Mouse (Mus musculus) heart, embryonic 16.5 days (tissue): ENCODE data around the gene Gabarapl2. TPM values are rescaled to one million over a fixed set of nuclear protein-coding genes. Genes with fewer than 3 reads are reported as not detected.

Experiments
- ATAC-seq: fragments of 200-750 bp; cut with Nextera tagmentation; replicated peaks from 2 replicates; pipeline ENCODE4 v1.8.0; 2017; ENCODE audit warnings: moderate number of reproducible peaks; ENCODE audit not compliant: insufficient read depth, low FRiP score; ENCODE audit errors: extremely low read depth
- H3K27ac ChIP-seq: fragments of 300-500 bp; sonication (generic); 2 replicates; pipeline ENCODE4 v1.5.1; 2014; ENCODE audit warnings: mild to moderate bottlenecking, low read length, control low read depth, moderate library complexity
- H3K27me3 ChIP-seq: fragments of 300-500 bp; sonication (generic); 2 replicates; pipeline ENCODE4 v1.6.1; 2014; ENCODE audit warnings: low read length, mixed read lengths; ENCODE audit not compliant: control insufficient read depth, insufficient read depth
- H3K36me3 ChIP-seq: fragments of 300-500 bp; sonication (generic); 2 replicates; pipeline ENCODE4 v1.6.1; 2014; ENCODE audit not compliant: control insufficient read depth, insufficient read depth
- H3K4me1 ChIP-seq: fragments of 300-500 bp; sonication (generic); 2 replicates; pipeline ENCODE4 v1.6.1; 2014; ENCODE audit warnings: low read length, mixed read lengths; ENCODE audit not compliant: control insufficient read depth, insufficient read depth
- H3K4me2 ChIP-seq: fragments of 300-500 bp; sonication (generic); 2 replicates; pipeline ENCODE4 v1.6.1; 2014; ENCODE audit warnings: low read depth, mild to moderate bottlenecking, control low read depth, low read length
- H3K4me3 ChIP-seq: fragments of 300-500 bp; sonication (generic); 2 replicates; pipeline ENCODE4 v1.5.1; 2014; ENCODE audit warnings: mild to moderate bottlenecking, control low read depth, low read length
- H3K9ac ChIP-seq: fragments of 300-500 bp; sonication (generic); 2 replicates; pipeline ENCODE4 v1.6.1; 2014; ENCODE audit warnings: low read length, control low read depth
- H3K9me3 ChIP-seq: fragments of 300-500 bp; sonication (generic); replicated peaks from 2 replicates; pipeline ENCODE4 v1.6.1; 2016; ENCODE audit warnings: low read length; ENCODE audit not compliant: control insufficient read depth
- WGBS: fragments of 180-500 bp; shearing (Covaris S2); extraction: QIAGEN DNeasy Blood & Tissue Kit; methylation state at CpG from one replicate; pipeline ENCODE4 v1.1.7; 2014; 5-methylcytosine and 5-hydroxymethylcytosine counted together
- polyA plus RNA-seq: library from polyadenylated mRNA; unstranded; fragments of >200 nt; fragmentation: Nextera tagmentation; extraction: Ambion mirVana; gene quantifications from 2 replicates; pipeline ENCODE4 v1.2.1, GENCODE M21; 2015

The Gabarapl2 gene
- polyA plus RNA-seq, result 198 and 211 TPM in 2 replicates

DNA sequence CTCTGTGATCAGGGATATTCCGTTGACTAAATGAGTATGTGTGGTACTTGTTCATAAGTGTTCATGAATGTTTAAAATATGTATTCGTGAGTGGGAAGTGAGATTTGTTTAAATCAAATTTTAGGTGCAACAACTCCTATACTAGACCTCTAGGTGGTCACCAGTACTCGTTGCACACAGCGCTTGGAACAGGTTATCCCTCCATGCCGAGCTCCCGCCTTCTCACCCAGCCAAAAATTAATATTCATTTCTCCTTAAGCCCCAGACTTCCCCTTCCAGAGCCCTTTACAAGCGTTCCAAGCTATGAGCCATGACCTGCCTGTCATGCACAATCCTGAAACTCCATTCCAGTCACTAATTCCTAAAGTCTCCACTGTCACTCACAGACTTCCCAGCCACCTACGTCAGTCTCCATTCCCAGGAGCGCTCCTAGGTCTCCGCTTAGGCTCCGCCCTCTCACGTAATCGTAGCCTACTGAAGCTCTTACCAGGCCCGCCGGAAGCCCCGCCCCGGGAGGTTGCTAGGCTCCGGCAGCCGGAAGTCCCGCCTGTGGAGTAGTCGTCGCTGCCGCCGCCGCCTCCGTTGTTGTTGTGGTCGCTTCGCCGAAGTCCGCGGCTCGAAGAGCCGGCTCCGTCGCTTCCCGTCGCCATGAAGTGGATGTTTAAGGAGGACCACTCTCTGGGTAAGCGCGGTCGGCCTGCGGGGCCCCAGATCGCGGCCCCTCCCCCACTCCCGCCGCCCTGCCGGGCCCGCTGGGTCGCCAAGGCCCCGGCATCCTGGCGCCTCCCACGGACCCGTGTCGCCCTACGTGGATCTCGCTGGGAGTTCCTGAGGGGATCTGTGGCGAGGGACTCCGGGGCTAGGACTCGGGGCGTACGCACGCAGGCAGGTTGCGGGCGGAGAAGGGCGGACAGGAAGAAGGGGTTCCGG is at the start of gene Gabarapl2:
TSS of gene Gabarapl2 (plus strand) at position 533 of the 930 bp plus-strand sequence.
- H3K36me3 ChIP-seq, result peaks cover 12% of the 10 kb centered on the region
- no peaks in the 10 kb centered on the region for H3K9me3 ChIP-seq
- peak within 1 kb of the TSS; percentile 96 for H3K4me2 ChIP-seq
- peaks cover 14% of the 10 kb centered on the region for H3K4me1 ChIP-seq
- H3K9ac ChIP-seq, result peak within 1 kb of the TSS; percentile 93
- peak within 1 kb of the TSS; percentile 89 for H3K27ac ChIP-seq
- WGBS, result under 1% methylated on average over 63 of the region's 65 CpGs
- peak within 1 kb of the TSS; percentile 99 for H3K4me3 ChIP-seq
- no peaks in the 10 kb centered on the region for H3K27me3 ChIP-seq
- ATAC-seq, result peak; percentile 99

DNA sequence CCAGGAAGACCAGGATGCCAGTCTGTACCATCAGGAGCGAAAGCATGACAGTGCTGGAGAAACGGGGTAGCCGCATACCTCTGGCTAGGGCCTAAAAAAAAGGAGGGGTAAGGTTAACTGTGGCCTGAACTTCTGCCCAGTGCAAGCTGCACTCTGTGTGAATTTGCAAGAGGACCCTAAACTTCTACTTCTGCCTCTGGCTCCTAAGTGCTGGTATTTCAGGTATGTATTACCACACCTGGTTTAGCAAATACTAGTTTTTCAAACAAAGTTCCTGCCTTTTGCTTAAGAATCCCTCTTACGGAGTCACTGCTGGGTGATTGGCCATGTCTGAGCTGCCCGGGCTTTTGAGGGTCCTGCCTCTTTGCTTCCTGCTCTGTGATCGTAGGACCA is 49.6 kb upstream of the Gabarapl2 start:
- H3K4me3 ChIP-seq, result no peak overlapping the region
- peaks cover 8% of the 10 kb centered on the region for H3K4me1 ChIP-seq
- H3K4me2 ChIP-seq, result no peak overlapping the region
- WGBS, result 57% methylated on average over 6 of the region's 6 CpGs
- no peak for ATAC-seq
- peaks cover 36% of the 10 kb centered on the region for H3K27me3 ChIP-seq
- H3K27ac ChIP-seq, result no peak overlapping the region
- no peak overlapping the region for H3K9ac ChIP-seq
- no peaks in the 10 kb centered on the region for H3K36me3 ChIP-seq
- H3K9me3 ChIP-seq, result no peaks in the 10 kb centered on the region

DNA sequence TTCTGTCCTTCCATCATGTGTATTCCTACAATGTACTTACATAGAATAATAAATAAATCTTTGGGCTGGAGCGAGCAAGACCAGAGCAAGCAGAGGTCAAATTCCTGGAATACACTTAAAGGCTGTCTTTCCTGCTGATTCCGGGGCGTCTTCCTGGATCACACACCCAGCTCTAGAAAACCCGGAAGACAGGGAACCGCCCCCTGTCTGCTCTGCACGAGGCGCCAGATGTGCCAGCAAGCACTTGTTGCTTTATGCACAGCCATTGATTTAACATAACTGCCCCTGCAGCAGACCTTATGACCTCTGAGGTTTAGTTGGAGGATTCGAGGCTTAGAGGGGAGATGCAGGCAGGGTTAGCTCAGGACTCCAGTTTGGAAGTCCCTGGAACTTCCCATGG is 48.5 kb upstream of the Gabarapl2 start:
- Histone ChIP-seq H3K4me3 (no peak overlapping the region), H3K36me3 (no peaks in the 10 kb centered on the region), H3K27ac (no peak overlapping the region), H3K4me2 (no peak overlapping the region), H3K4me1 (peaks cover 8% of the 10 kb centered on the region), H3K9me3 (no peaks in the 10 kb centered on the region), H3K27me3 (peaks cover 38% of the 10 kb centered on the region), H3K9ac (no peak overlapping the region)
- WGBS, result 20% methylated on average over 8 of the region's 8 CpGs
- no peak for ATAC-seq

DNA sequence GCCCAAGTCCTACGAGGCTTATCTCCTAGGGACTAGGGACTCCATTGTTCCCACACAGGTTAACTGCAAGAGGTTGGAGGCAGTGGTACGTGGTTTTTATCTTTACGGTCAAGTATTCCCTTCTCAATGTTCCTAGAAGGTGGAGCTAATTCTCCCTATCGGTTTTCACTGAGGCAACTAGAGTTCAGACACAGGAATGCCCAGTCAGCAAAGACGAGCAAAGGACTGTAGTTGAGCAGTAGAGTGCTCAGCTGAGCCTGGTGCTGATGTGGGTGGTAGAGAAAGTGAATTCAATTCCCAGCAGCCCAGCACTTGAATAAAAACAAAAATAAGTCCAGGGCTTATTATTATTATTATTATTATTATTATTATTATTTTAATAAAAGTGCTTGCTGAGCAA is 47.9 kb upstream of the Gabarapl2 start:
- Histone ChIP-seq H3K4me1 (peaks cover 8% of the 10 kb centered on the region), H3K4me2 (no peak overlapping the region), H3K27ac (no peak overlapping the region), H3K36me3 (no peaks in the 10 kb centered on the region), H3K4me3 (no peak overlapping the region), H3K9me3 (no peaks in the 10 kb centered on the region), H3K9ac (no peak overlapping the region), H3K27me3 (peaks cover 38% of the 10 kb centered on the region)
- WGBS, result 39% methylated on average over 5 of the region's 5 CpGs
- no peak for ATAC-seq

DNA sequence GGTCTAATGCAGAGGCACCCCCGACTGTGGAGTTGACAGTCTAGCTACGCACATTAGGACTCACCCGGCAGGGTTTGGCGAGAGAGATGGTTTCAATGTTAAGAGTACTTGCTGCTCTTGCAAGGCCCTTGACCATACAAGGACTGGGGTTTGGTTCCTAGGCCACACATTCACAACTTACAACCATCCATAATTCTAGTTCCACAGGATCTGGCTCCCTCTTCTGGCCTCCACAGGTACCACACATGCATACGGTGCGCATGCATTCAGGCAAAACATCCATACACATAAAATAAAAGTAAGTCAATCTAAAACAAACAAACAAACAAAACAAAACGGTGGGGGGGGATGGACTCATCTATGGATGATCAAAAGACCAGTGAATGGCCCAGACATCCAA is 45.5 kb upstream of the Gabarapl2 start:
- 87% methylated on average over 7 of the region's 7 CpGs for WGBS
- ATAC-seq, result no peak
- H3K9ac ChIP-seq, result no peak overlapping the region
- no peaks in the 10 kb centered on the region for H3K36me3 ChIP-seq
- no peak overlapping the region for H3K4me2 ChIP-seq
- H3K27me3 ChIP-seq, result peaks cover 22% of the 10 kb centered on the region
- H3K27ac ChIP-seq, result no peak overlapping the region
- H3K9me3 ChIP-seq, result no peaks in the 10 kb centered on the region
- H3K4me1 ChIP-seq, result peaks cover 7% of the 10 kb centered on the region
- H3K4me3 ChIP-seq, result no peak overlapping the region

DNA sequence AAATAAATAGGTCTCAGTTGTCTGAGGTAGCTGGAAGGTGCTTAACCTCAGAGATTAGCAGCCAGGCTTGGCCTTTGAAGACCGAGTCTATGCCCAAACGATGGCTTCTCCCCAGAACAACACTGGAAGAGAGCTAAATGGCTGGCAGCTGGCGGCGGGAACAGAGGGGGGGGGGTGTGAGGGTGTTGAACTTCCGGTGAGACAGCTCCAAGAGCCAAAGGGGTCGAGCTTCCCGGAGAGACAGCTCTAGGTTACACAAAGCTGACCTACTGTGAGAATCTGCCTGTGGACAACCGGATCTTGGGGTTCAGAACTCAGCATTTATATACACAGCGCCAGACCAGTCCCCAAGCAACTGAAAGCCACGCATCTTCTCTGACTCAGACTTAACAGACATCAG is 41.9 kb upstream of the Gabarapl2 start:
- Histone ChIP-seq H3K4me2 (no peak overlapping the region), H3K4me1 (peaks cover 2% of the 10 kb centered on the region; the same call in 1 of the 2 replicates), H3K27me3 (peaks cover 2% of the 10 kb centered on the region; the same call in 1 of the 2 replicates), H3K9ac (no peak overlapping the region), H3K9me3 (no peaks in the 10 kb centered on the region), H3K4me3 (no peak overlapping the region), H3K36me3 (no peaks in the 10 kb centered on the region), H3K27ac (no peak overlapping the region)
- 35% methylated on average over 10 of the region's 10 CpGs for WGBS
- ATAC-seq, result no peak

DNA sequence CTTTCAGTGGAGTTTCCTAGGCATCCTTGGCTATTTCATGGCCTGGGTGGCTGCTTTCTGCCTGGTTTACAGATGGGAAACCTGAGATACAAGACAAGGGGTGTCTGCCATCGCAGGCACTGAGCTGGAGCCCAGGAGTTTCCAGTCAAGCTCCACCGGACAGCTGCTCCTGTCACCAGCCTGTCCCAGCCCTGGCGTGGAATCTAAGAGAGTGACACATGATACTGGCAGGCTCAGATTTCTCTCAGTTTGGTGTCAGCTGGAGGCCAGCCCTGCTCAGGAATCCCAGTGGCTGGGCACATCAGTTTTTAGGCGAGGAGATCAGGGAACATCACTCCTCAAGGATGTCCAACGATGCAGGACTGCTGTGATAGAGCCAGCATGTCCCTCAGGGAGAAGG is 38.4 kb upstream of the Gabarapl2 start:
- Histone ChIP-seq H3K4me3 (no peak overlapping the region), H3K27me3 (no peaks in the 10 kb centered on the region), H3K9ac (no peak overlapping the region), H3K4me1 (peaks cover 2% of the 10 kb centered on the region; the same call in 1 of the 2 replicates), H3K9me3 (no peaks in the 10 kb centered on the region), H3K27ac (no peak overlapping the region), H3K36me3 (no peaks in the 10 kb centered on the region), H3K4me2 (no peak overlapping the region)
- no peak for ATAC-seq
- WGBS, result 10% methylated on average over 5 of the region's 5 CpGs

DNA sequence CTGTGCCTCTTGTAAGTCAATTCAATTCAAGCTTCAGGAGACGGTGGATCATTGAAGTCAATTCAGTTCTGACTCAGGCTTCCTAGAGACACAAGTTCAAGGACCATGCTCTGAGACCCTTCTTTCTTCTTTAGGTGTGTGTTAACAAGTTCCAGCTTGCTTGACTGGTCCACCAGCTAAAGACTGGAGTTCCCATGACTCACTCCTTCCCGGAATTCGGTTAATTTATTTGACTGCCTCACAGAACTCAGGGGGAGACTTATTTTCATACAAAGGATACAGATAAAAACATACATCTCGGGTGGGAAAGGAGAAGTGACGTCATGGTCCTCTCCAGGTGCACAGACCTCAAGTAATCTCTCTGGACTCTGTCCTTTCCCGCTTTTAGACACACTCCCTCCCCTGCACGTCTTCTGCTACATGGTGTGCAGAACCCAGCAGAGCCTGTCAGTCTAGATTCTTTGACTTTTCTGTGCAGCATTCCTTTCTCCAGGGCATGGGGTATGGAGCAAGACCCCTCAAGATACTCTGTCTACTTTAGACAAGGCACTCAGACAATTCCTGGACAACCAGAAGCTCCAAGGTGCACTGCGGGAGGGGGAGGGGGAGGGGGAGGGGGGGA is 34.9 kb upstream of the Gabarapl2 start:
- Histone ChIP-seq H3K9ac (no peak overlapping the region), H3K9me3 (no peaks in the 10 kb centered on the region), H3K4me1 (peaks cover 2% of the 10 kb centered on the region; the same call in 1 of the 2 replicates), H3K36me3 (no peaks in the 10 kb centered on the region), H3K27me3 (peaks cover 18% of the 10 kb centered on the region), H3K4me3 (no peak overlapping the region), H3K4me2 (no peak overlapping the region), H3K27ac (no peak overlapping the region)
- no peak for ATAC-seq
- WGBS, result 45% methylated on average over 8 of the region's 8 CpGs
